Mouse (Mus musculus) layer of hippocampus, postnatal 14 days (tissue): ENCODE data around the gene Btaf1. TPM values are rescaled to one million over a fixed set of nuclear protein-coding genes. Genes with fewer than 3 reads are reported as not detected.

Experiments
- DNase-seq, 2 experiments: peaks; one replicate each; pipeline ENCODE4 v3.0.0; 2021 to 2022; ENCODE audit warnings: low spot score in 2 of 2, mixed read lengths in 1 of 2
- long read RNA-seq, 2 experiments: library from polyadenylated mRNA; stranded (forward); transcript quantifications; one replicate each; pipeline ENCODE4 v2.0.0; 2021
- total RNA-seq, 2 experiments: library from RNA; stranded (reverse); gene quantifications; 2 replicates each; pipeline ENCODE4 v1.2.3; 2021

Gene Btaf1
- total RNA-seq, result 10 to 100 TPM; 19.4 to 20.4 TPM
- long read RNA-seq, experiment 1, full-length matches to known transcripts, result 1 of 4 reads
- long read RNA-seq, experiment 1, partial matches to known transcripts, result 1 of 4 reads
- long read RNA-seq, experiment 1, other reads (novel, unspliced or antisense), result 2 of 4 reads
- long read RNA-seq, experiment 2, full-length matches to known transcripts, result 2 of 11 reads
- long read RNA-seq, experiment 2, partial matches to known transcripts, result 4 of 11 reads
- long read RNA-seq, experiment 2, other reads (novel, unspliced or antisense), result 5 of 11 reads

- peak; percentile 80 to 86 for DNase-seq
These were observed at the start of gene Btaf1 for GRCm38 (mm10) chr19:36925671-36926552. TSS of gene Btaf1 (plus strand) at chr19:36926079.

- DNase-seq, result no peak
These were observed 48.5 kb upstream of the Btaf1 start for GRCm38 (mm10) chr19:36877329-36877728.

GRCm38 (mm10) chr19:36878743-36879495, 47.0 kb upstream of the Btaf1 start:
- DNase-seq, result no peak

- peak in 1 of 2 experiments; percentile 26 for DNase-seq
These were observed 42.8 kb upstream of the Btaf1 start for GRCm38 (mm10) chr19:36883119-36883518.

GRCm38 (mm10) chr19:36886316-36886715, 39.6 kb upstream of the Btaf1 start:
- DNase-seq, result no peak

- no peak for DNase-seq
These were observed 38.2 kb upstream of the Btaf1 start for GRCm38 (mm10) chr19:36887706-36888105.

GRCm38 (mm10) chr19:36891746-36892145, 34.1 kb upstream of the Btaf1 start:
- no peak for DNase-seq

GRCm38 (mm10) chr19:36896791-36897569, 28.9 kb upstream of the Btaf1 start:
- no peak for DNase-seq

GRCm38 (mm10) chr19:36897778-36898177, 28.1 kb upstream of the Btaf1 start:
- peak in 1 of 2 experiments; percentile 54 for DNase-seq

- DNase-seq, result no peak
These were observed 22.5 kb upstream of the Btaf1 start for GRCm38 (mm10) chr19:36903377-36903776.

- peak; percentile 68 to 69 for DNase-seq
These were observed 21.5 kb upstream of the Btaf1 start for GRCm38 (mm10) chr19:36904211-36905007.

GRCm38 (mm10) chr19:36909150-36909549, 16.7 kb upstream of the Btaf1 start:
- no peak for DNase-seq

GRCm38 (mm10) chr19:36909676-36910292, 16.1 kb upstream of the Btaf1 start:
- peak in 1 of 2 experiments; percentile 46 for DNase-seq

- peak; percentile 42 to 44 for DNase-seq
These were observed 15.3 kb upstream of the Btaf1 start for GRCm38 (mm10) chr19:36910424-36911045.

GRCm38 (mm10) chr19:36913064-36913463, 12.8 kb upstream of the Btaf1 start:
- DNase-seq, result no peak

- no peak for DNase-seq
These were observed 9.7 kb upstream of the Btaf1 start for GRCm38 (mm10) chr19:36916206-36916605.

GRCm38 (mm10) chr19:36916876-36917389, 8.9 kb upstream of the Btaf1 start:
- DNase-seq, result no peak

GRCm38 (mm10) chr19:36918441-36919301, 7.2 kb upstream of the Btaf1 start:
- DNase-seq, result peak; percentile 78 to 80
